Mouse (Mus musculus) embryonic fibroblast, embryonic 13.5 days (primary cell): ENCODE measurements at regions not wholly inside any gene's neighbourhood (a gene's known extent, or its start where the extent isn't known, plus 50 kb on each side); places are given as distances from the start of the nearest gene placed in this dataset.

Experiments used
- CTCF ChIP-seq: IDR thresholded peaks from 2 replicates; pipeline ENCODE4 v1.5.1; 2011; ENCODE audit warnings: mild to moderate bottlenecking, control low read depth, low read length, moderate library complexity, borderline replicate concordance; ENCODE audit not compliant: insufficient read depth
- POLR2A ChIP-seq: IDR thresholded peaks from 2 replicates; pipeline ENCODE4 v1.6.1; 2011; ENCODE audit warnings: low read depth, mild to moderate bottlenecking, control low read depth, low read length, moderate library complexity

- TF ChIP-seq POLR2A (no peak), CTCF (peak; percentile 63)
These were observed 107.6 kb downstream of the Slc4a3 start for GRCm38 (mm10) chr1:75653671-75654076.
